Mouse (Mus musculus) cerebral cortex, adult 2 months (tissue): ENCODE results near the gene Ndrg2.

Experiments used
- WGBS: fragments of 180-500 bp; shearing (Covaris S2); methylation state at CpG from one replicate; pipeline ENCODE4 v1.1.7; 2018; 5-methylcytosine and 5-hydroxymethylcytosine counted together

Gene Ndrg2

GRCm38 (mm10) chr14:51913062-51913959, 647 bp downstream of the Ndrg2 start:
- WGBS = under 1% methylated on average over 57 of the region's 58 CpGs

- 21% methylated on average over 14 of the region's 14 CpGs for WGBS
Measured at GRCm38 (mm10) chr14:51912391-51913061, 1.4 kb downstream of the Ndrg2 start.

GRCm38 (mm10) chr14:51911301-51911700, 2.7 kb downstream of the Ndrg2 start:
- WGBS = 87% methylated on average over 10 of the region's 10 CpGs

GRCm38 (mm10) chr14:51906102-51906501, 7.9 kb downstream of the Ndrg2 start:
- 95% methylated on average over 11 of the region's 11 CpGs for WGBS

- 65% methylated on average over 7 of the region's 7 CpGs for WGBS
Measured at GRCm38 (mm10) chr14:51904706-51905105, 9.3 kb downstream of the Ndrg2 start.

- WGBS = 90% methylated on average over 9 of the region's 9 CpGs
Measured at GRCm38 (mm10) chr14:51903782-51904181, 10.2 kb downstream of the Ndrg2 start.

GRCm38 (mm10) chr14:51902806-51903710, 10.9 kb downstream of the Ndrg2 start:
- 58% methylated on average over 9 of the region's 9 CpGs for WGBS

GRCm38 (mm10) chr14:51899351-51899750, 14.6 kb downstream of the Ndrg2 start:
- 97% methylated on average over 1 of the region's 1 CpGs for WGBS

- WGBS = 47% methylated on average over 8 of the region's 8 CpGs
Measured at GRCm38 (mm10) chr14:51896539-51897170, 17.3 kb downstream of the Ndrg2 start.

GRCm38 (mm10) chr14:51896019-51896418, 17.9 kb downstream of the Ndrg2 start:
- 82% methylated on average over 6 of the region's 6 CpGs for WGBS

GRCm38 (mm10) chr14:51895071-51895470, 18.9 kb downstream of the Ndrg2 start:
- 86% methylated on average over 14 of the region's 14 CpGs for WGBS

GRCm38 (mm10) chr14:51893809-51894208, 20.1 kb downstream of the Ndrg2 start:
- WGBS = 68% methylated on average over 3 of the region's 3 CpGs

GRCm38 (mm10) chr14:51893094-51893794, 20.7 kb downstream of the Ndrg2 start:
- 68% methylated on average over 10 of the region's 10 CpGs for WGBS

GRCm38 (mm10) chr14:51892191-51892939, 21.6 kb downstream of the Ndrg2 start, which contains the start of gene Slc39a2:
Slc39a2 (plus strand) TSS chr14:51892889.
- 91% methylated on average over 9 of the region's 9 CpGs for WGBS

- WGBS = 87% methylated on average over 6 of the region's 6 CpGs
Measured at GRCm38 (mm10) chr14:51889833-51890232, 24.1 kb downstream of the Ndrg2 start.

- 54% methylated on average over 6 of the region's 6 CpGs for WGBS
Measured at GRCm38 (mm10) chr14:51886051-51886450, 27.9 kb downstream of the Ndrg2 start.

- WGBS = under 1% methylated on average over 43 of the region's 43 CpGs
Measured at GRCm38 (mm10) chr14:51884598-51885331, 29.2 kb downstream of the Ndrg2 start, which contains the start of gene Mettl17. Mettl17 (plus strand) TSS chr14:51884842.

- under 1% methylated on average over 14 of the region's 14 CpGs for WGBS
Measured at GRCm38 (mm10) chr14:51884031-51884544, 29.9 kb downstream of the Ndrg2 start.

- WGBS = 0% methylated on average over 4 of the region's 4 CpGs
Measured at GRCm38 (mm10) chr14:51883527-51884030, 30.4 kb downstream of the Ndrg2 start.
